Mouse (Mus musculus) monocyte, adult 2 months (primary cell): Measurements from ENCODE around the gene Pitpnm1.

Experiments used
- DNase-seq, 2 experiments: peaks; one replicate each; pipeline ENCODE4 v3.0.0; 2022; ENCODE audit warnings: low spot score in 2 of 2, low read depth in 1 of 2

The Pitpnm1 gene

DNA sequence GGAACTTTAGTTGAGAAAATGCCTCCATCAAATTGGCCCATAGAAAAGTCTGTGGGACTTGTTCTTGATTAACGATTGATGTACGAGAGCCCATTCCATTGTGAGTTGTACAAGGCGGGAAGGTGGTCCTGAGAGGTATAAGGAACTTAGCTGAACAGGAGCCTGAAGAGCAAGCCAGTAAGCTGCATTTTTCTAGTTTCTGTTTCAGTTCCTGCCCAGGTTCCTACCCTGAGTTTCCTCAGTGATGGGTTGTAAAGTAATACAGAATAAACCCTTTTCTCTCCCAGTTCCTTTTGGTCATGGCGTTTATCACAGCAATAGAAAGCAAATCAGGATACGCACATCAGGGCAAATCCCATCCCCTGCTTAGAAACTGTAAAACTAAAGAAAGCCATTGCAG lies 38.1 kb downstream of the Pitpnm1 start:
- no peak for DNase-seq

DNA sequence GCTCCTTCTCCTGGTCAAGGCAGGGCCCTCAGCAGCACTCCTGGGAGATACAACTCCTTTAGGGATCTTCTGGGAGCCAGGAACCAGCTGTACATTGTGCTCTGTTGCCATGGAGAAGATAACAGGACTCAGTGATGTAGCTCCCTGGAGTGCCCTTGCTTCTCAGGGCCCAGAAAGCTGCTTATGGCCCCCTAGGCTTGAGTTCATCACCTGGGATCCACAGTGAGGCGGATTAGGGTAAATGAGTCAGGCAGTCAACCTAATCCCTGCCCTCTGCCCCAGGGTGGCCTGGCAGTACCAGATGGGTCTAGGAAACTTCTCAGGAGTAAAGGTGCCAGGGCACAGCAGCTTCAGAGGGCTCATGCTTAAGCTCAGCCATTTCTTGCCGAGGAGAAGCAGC lies 39.6 kb downstream of the Pitpnm1 start, which contains the start of gene Gpr152:
Gpr152 (plus strand) TSS at position 342 of the 400 bp plus-strand sequence.
- no peak for DNase-seq

DNA sequence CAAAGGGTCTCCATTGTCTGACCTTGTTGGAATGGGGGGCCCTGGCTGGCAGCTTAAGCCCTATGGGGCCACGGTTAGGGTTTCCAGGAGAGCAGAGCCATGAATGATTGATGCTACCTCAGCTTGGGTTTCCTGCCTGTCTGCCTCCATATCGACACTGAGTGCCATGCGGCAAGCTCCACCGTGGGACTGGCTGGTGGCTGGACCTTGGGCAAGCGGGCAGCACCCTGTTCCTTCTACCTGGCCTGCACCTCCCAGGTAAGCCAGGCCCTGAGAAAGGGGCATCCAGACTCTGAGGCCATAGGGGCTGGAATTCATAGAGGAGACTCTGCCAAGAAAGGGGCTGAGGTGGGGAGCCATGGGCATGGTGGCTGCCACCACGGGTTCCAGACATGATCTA lies 40.3 kb downstream of the Pitpnm1 start:
- DNase-seq: no peak

DNA sequence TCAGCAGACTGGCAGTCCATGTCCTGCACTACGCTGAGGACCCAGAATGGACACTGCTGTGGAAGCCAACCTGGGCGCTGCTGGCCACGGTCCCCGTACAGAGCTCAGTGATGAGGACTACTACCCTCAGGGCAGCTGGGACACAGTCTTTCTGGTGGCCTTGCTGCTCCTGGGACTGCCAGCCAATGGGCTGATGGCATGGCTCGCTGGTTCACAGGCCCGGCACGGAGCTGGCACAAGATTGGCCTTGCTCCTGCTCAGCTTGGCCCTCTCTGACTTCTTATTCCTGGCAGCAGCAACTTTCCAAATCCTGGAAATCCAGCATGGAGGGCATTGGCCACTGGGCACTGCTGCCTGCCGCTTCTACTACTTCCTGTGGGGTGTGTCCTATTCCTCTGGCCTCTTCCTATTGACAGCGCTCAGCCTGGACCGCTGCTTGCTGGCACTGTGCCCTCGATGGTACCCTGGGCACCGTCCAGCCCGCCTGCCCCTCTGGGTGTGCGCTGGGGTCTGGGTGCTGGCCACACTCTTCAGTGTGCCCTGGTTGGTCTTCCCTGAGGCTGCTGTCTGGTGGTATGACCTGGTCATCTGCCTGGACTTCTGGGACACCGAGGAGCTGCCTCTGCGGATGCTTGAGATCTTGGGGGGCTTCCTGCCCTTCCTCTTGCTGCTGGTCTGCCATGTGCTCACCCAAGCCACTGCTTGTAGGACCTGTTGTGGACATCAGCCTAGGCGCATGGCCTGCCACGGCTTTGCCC lies 42.8 kb downstream of the Pitpnm1 start:
- DNase-seq: no peak

DNA sequence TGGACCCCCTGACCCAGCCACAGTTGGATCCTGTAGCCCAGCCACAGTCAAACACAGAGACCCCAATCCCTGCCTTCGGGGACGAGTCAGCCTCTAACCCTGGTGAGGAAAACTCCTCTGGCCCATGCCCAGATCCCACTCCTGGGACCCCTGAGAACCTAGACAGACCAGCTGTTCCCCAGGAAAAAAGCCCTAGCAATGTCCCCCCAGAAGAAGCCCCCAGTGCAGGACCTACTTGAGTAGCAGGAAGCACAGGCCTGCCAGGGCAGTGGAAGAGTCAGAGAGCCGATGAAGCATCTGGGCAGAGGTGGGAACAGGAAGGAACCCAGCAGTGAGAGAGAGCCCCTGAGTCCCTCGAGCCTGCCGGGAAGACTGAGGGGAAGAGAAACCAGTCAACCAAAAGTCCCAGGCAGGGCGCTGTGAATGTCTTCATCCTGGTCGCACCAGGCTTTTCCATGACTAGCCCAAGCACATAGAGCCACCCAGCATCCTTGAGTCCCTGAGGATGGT lies 44.0 kb downstream of the Pitpnm1 start, which contains the start of gene Cabp4:
Cabp4 (minus strand) TSS at position 275 of the 510 bp plus-strand sequence.
- no peak for DNase-seq

DNA sequence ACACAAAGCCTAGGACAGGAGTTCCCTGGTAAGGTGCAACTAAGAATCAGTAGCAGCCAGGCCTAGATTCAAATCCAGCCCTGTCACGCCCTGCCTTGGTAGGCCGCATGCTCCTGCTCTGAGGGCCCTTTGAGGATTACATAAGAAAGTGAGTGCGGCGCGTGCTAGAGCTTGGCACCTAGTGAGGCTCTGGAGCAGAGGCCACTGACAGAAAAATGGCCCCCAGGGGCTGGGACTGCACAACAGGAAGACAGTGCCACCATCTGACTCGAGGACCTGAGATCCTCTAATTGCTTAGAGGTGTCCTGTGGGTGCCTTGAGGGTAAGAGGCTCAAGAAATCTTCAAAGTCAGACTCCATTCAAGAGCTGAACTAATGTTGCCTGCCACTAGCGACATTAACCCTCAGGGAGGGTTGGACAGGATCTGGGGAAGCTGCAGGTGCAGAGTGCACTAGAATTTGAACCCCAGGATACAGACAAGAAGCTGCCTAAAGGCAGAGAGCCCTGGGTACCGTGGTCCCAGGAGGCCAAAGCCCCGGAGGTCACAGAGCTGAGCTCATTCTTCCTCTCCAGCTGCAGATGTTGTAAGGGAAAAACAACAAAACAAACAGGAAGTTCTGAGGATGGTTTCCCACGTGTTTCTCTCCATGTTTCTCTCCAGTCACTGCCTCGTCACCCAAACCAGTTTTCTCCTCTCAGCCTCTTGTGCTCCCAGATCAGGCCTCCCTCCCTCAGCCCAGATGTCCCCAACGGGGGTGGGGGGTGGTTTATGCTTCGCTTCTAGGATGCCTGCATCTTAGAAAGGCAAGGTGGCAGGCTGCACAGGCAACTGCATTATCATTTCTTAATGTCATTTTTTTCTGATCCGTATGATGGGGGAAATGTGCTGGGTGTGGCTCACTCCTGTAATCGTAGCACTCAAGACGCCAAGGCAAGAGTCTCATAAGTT lies 45.0 kb downstream of the Pitpnm1 start:
- no peak for DNase-seq

DNA sequence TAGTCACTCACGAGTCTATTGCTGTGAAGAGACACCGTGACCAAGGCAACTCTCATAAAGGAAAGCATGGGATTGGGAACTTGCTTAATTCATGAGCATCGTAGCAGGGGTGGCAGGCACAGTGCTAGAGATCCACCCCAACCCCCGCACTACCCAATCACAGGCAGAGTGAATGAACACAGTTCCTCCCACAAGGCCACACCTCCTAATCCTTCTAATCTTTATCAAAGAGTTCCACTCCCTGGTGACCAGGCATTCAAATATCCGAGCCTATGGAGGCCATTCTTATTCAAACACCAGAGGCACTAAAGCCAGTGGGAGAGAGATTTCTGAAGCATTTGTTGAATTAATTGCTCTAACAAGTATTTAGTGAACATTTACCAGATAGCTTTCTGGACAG lies 46.1 kb downstream of the Pitpnm1 start:
- DNase-seq: no peak

DNA sequence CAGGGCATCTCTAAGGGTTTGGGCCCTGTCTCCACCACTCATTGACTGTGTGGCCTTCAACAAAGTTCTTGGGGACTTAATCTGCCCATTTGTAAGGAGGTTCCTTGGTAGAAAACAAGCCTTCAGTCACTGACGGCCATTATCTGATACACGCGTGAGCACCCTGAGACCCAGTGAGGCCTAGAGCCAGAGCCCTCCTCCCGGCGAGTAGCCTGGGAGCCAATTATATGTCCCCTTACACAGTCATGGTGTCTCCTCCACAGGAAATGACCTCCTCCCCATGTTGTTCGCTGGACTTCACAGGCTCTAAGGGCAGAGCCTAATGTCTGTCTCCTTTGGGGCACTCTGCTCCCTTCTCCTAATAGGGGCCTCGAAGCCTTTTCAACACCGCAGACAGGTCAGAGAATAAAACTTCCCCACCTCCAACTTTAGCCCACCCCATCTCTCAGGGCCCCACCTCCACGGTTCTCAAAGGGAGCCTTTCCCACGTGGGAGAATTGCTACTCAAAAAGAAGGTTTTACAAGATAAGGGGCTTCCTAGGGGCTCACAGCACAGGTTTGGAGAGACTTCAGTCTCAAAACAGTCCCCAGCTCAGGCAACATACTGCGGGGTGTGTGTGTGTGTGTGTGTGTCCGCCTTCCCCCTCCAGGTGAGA lies 46.7 kb downstream of the Pitpnm1 start:
- no peak for DNase-seq

DNA sequence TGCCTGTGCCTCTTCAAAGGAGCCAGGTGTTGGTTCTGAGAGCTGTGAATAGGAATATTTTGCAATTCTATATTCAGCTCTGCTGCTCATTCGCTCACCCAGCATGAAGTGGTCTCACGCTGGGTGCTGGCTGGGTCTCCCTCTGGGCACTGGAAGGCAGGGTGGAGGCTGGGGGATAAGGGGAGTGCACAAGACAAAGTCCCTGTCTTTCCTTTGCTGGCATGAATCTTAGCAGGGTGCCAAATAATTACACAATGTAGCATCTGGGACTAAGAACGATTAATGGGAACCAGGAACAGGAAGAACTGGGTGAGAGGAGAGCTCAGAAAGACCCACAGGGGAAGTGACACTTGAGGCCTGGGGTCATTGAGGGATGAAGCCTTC lies 47.2 kb downstream of the Pitpnm1 start:
- no peak for DNase-seq

DNA sequence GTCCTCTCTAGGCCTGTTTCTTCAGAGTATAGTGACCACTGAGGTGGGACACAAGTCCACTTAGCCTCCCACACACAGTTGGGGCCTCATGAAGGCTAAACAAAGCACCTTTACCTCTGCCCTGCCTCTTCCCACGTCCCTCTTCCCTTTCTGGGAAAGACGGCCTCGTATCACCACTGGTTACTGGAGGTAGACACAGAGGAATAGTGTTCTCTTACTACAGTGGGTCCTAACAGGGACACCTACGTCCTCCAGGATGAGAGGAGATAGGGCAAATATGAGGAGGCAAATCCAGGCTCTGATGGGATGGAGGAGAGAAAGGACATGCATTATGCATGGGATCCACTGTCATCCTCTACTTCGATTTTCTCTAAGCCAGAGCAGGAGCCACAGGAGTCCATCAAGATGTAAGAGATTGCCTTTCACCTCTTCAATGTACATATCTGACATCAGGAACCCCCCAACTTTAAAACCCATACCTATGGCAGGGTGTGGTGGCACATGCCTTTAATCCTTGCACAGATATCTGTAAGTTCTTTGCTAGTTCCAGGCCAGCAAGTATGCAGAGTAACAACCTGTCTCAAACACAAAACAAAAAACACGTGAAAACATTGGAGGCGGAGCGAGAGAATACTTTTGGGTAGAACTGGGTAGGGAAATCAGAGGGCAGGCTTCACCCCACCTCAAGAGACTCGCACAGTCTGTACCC lies 48.1 kb downstream of the Pitpnm1 start:
- no peak for DNase-seq

DNA sequence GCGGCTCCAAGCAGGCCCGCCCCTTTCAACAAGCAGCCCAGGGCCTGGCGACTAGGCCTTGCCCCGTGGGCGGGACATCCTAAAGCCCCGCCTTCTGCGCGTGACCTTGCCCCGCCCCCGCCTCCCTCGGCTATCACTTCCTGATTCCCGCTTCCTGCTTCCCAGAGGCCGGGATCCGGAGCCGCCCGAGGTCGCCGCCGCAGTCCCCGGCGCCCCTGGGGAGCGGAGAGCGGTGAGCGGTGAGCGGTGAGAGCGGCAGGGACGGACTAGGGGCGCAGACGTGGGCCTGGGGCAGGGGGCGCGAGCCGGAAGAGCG lies 48.7 kb downstream of the Pitpnm1 start, which contains the start of gene Coro1b:
Coro1b (plus strand) TSS at position 129 of the 316 bp plus-strand sequence.
- DNase-seq: peak; percentile 90 to 92

DNA sequence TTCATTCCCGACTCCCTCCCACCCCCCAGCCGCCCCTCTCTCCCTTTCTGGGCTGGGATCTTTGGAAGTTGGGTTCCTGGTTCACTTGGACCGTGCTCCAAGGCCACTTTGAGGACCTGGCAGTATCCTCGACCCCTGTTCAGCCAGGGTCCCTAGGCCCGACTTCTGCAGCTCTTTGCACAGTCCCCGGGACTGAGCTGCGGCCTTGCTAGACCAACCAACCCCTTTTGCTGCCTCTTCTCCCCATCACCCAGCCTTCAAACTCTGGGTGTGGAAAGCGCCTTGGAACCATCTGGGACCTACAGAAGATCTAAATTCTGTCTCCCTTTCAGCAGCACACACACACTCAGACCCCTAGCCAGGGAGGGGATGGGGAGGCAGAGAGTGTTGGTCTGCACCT lies 49.0 kb downstream of the Pitpnm1 start:
- no peak for DNase-seq

DNA sequence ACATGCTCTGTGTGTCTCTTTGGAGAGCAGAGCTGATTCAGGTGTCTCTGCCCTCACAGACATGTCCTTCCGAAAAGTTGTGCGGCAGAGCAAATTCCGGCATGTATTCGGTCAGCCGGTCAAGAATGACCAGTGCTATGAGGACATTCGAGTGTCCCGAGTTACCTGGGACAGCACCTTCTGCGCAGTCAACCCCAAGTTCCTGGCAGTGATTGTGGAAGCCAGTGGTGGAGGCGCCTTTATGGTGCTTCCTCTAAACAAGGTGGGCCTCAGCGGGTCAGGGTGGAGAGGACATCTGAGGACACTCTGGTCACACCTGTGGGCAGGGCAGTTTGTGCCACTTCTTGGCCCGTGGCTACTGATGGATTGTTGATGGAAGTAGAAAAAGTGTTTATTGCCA lies 49.5 kb downstream of the Pitpnm1 start:
- DNase-seq: no peak

DNA sequence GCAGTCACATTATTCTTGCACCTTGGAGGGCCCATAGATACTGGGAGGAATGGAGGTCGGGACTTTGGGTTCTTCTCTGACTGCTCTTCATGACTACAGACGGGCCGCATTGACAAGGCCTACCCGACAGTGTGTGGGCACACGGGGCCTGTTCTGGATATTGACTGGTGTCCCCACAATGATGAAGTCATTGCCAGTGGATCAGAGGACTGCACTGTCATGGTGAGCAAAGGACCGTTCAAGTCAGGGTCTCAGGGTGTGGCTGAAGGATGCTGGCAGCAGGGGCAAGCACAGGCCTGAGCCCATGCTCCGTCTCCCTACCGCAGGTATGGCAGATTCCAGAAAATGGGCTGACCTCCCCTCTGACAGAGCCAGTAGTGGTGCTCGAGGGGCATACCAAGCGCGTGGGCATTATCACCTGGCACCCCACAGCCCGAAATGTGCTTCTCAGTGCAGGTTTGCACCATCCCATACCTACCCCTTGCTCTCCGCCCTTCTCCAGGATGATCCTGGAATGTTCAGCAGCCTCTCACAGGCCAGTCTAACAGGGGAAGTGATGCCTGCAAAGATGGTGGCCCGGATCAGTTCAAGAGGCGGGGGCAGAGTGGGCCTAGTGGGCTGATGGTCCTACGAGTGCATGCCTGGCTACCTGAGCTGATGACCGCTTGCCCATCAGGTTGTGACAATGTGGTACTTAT lies 50.1 kb downstream of the Pitpnm1 start:
- no peak for DNase-seq

DNA sequence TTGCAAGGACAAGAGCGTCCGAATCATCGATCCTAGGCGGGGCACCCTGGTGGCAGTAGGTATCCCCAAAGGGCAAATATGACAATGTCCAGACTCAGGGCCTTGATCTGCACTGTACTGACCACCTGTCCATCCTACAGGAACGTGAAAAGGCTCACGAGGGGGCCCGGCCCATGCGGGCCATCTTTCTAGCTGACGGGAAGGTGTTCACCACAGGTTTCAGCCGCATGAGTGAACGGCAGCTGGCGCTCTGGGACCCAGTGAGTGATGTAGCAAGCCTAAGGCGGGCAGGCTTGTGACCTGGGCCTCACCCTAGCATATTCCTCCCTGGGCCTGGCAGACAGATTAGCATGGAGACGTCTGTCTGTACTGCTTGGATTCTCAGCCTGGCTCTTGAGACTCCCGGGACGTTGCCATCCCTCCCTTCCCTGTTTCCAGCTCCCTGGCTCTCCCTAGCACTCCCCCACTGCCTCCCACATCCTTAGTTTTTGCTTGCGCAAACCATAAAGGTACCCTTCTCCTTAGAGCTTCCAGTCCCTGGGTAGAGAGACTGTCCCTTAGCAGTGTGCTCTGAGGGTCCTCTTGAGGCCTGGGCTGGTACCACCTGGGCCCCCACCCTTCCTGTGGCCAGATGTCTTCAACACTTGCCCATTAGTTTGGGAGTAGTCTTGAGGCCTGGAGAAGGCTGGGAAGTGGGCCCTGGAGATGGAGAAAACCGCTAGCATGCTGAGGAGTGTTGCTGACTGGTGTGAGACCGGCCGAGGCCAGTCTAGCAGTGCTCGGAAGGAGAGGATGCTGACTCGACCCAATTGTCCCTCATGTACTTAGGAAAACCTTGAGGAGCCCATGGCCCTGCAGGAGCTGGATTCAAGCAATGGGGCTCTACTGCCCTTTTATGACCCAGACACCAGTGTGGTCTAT lies 51.0 kb downstream of the Pitpnm1 start:
- DNase-seq: no peak

DNA sequence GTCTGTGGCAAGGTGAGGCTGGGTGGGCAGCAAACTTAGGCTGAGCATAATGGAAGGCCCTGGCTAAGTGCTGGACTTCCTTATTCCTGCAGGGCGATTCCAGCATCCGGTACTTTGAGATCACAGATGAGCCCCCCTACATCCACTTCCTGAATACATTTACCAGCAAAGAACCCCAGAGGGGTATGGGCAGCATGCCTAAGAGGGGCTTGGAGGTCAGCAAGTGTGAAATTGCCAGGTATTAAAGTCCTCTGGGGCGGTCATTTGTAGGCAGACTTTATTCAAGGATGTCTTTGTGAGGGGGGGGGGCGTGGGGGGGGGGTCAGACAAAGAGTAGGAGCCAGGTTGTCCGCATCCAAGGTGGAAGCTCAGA lies 51.7 kb downstream of the Pitpnm1 start:
- no peak for DNase-seq

DNA sequence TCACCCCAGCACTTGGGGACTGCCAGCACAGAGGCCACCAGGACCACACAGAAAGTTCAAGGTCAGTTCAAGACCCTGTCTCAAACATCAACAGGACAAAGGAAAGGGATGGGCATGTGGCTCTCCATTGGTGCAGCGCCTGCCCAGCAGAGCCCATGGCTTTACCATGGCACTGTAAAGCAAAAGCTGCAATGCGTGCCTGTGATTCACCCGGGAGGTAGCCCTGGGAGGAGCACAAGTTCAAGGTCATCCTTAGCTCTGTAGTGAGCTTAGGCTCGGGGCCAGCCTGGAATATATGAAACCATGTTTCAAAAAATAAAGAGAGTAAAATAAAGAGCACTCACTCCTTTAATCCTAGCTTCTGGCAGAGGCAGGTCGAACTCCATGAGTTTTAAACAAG lies 52.1 kb downstream of the Pitpnm1 start:
- no peak for DNase-seq

DNA sequence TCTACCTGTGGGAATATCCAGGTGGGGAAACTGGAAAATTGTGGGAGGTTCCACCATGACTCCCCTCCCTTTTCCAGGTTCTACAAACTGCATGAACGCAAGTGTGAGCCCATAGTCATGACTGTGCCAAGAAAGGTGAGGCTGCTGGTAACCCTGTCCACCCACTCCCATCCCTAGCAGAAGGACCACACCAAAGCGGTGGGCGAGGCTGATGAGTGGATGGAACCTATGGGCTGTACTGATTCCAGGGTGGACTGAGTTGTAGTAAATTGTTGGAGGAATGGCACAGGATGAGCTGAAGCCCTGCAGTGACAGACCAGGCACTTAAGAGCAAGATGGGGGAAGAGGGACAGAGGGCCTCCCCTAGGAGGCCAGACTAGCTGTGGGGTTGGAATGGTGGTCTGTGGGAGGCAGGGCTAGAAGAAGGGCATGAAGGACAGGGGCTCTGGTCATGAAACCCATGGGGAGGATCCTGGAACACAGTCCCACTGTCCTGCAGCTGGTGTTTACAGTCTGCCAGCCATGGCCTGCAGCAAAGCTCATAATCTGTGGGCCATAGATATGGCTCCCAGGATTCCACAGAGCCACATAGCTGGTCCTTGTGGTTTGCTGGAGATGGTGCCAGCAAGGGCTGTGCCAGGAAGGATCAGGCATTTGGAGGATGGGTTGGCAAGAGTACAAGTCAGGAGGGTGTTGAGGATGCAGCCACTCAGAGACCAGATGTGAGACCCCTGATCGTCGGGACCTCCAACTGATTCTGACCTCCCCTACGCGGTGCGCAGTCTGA lies 52.8 kb downstream of the Pitpnm1 start:
- no peak for DNase-seq
